ENCODE assay signal across 24 mouse cellular contexts in genomic region chr14:121687274-121687673, GRCm38 (mm10).
"Had no signal": no experiment of that assay in that cellular context is flagged by ENCODE, and none has a peak within 500 bp of the region (broad histone marks: within the 10 kb centered on the region; RNA-seq: fewer than 3 reads in every experiment).

No protein-coding gene starts in this region.

- H3K27ac ChIP-seq: gastrocnemius, adult 2 months; hindbrain, embryonic 10.5 days; hindbrain, embryonic 14.5 days; intestine, embryonic 15.5 days; limb, embryonic 13.5 days; limb, embryonic 15.5 days; liver, embryonic 12.5 days had no signal

- H3K9ac ChIP-seq: heart, embryonic 12.5 days; hindbrain, embryonic 14.5 days; intestine, embryonic 15.5 days; limb, embryonic 13.5 days; limb, embryonic 15.5 days; liver, embryonic 12.5 days had no signal

- H3K4me2 ChIP-seq: heart, embryonic 12.5 days; hindbrain, embryonic 14.5 days; intestine, embryonic 15.5 days; limb, embryonic 13.5 days; limb, embryonic 15.5 days; liver, embryonic 12.5 days had no signal

- H3K4me1 ChIP-seq: liver, embryonic 12.5 days had no signal

- H3K36me3 ChIP-seq: heart, embryonic 12.5 days; hindbrain, embryonic 10.5 days; intestine, embryonic 15.5 days; limb, embryonic 13.5 days; limb, embryonic 15.5 days; liver, embryonic 12.5 days had no signal

- H3K4me3 ChIP-seq: gastrocnemius, adult 2 months; heart, embryonic 10.5 days; heart, embryonic 12.5 days; hindbrain, embryonic 10.5 days; intestine, embryonic 15.5 days; limb, embryonic 13.5 days; limb, embryonic 15.5 days; liver, embryonic 12.5 days had no signal

- DNase-seq: gastrocnemius, adult 2 months; gastrocnemius, postnatal 10 days; gastrocnemius, postnatal 25 days; heart, adult 18-20 months; heart, postnatal 10 days; heart, postnatal 4 days; kidney, adult 18-20 months; kidney, adult 8-10 months; kidney, postnatal 10 days; kidney, postnatal 36 days; layer of hippocampus, adult 9-11 months; layer of hippocampus, postnatal 36 days; left cerebral cortex, postnatal 4 days had no signal

- ATAC-seq: hindbrain, embryonic 16.5 days; inflammation-experienced regulatory T-cells, adult 6 months; intestine, embryonic 15.5 days; intestine, postnatal 0 days; liver, embryonic 12.5 days had no signal

- H3K27me3 ChIP-seq: heart, embryonic 12.5 days; intestine, embryonic 15.5 days; limb, embryonic 13.5 days; limb, embryonic 15.5 days; liver, embryonic 12.5 days had no signal

- H3K9me3 ChIP-seq: heart, embryonic 10.5 days; heart, embryonic 12.5 days; hindbrain, embryonic 10.5 days; intestine, embryonic 15.5 days; limb, embryonic 13.5 days; limb, embryonic 15.5 days; liver, embryonic 12.5 days had no signal
